In the genomic region with DNA sequence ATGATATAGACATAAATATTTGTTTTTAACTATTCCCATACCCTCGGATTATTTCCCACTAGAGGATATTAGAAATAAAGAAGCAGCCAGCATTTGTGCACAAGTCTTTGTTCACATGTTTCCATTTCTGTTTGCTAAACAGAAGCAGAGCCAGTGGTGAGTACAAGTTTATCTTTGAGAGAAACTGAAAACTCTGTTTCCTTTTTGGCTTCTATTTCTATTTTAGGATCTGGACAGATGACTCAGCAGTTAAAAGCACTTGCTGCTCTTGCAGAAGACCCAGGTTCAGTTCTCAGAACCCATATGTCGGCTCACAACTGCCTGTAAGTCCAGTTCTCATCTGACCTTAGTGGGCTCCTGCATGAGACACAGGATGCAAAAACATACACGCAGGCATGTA, we compare ENCODE assay signal across 24 mouse cellular contexts.
DNase-seq lines count a peak whose midpoint lies in the region; ATAC-seq and TF ChIP-seq lines count a peak whose summit lies in the region.
"Had no signal": no experiment of that assay in that cellular context is flagged by ENCODE, and none has a peak within 500 bp of the region (broad histone marks: within the 10 kb centered on the region; RNA-seq: fewer than 3 reads in every experiment).

No protein-coding gene starts in this region.

- no peak overlapping the region for H3K4me3 ChIP-seq in gastrocnemius, adult 2 months
- no peak overlapping the region for H3K4me3 ChIP-seq in testis, adult 2 months (ENCODE audit: control insufficient read depth, low read depth, low read length)
- no peak overlapping the region for H3K4me3 ChIP-seq in macrophage (ENCODE audit: inconsistent target)
- H3K4me3 ChIP-seq in left cerebral cortex, adult 2 months, result no peak overlapping the region
- H3K4me3 ChIP-seq: hindbrain, embryonic 12.5 days; limb, embryonic 10.5 days; liver, embryonic 12.5 days; midbrain, embryonic 10.5 days; myocyte had no signal

- no peak for TF ChIP-seq POLR2A in testis, adult 2 months (IDR thresholded peaks at IDR 0.05; ENCODE audit: control insufficient read depth, low read depth, low read length)

- H3K4me1 ChIP-seq in testis, adult 2 months (ENCODE audit: control insufficient read depth, insufficient read depth, low read length), result no peaks in the 10 kb centered on the region
- H3K4me1 ChIP-seq: hindbrain, embryonic 12.5 days; limb, embryonic 10.5 days had no signal

- no peaks in the 10 kb centered on the region for H3K79me2 ChIP-seq in macrophage (ENCODE audit: inconsistent target)

- intact Hi-C loops in gastrocnemius, adult 2 months (cut with DNase I), result no loop called here
- intact Hi-C loops in left cerebral cortex, adult 2 months (cut with DNase I), result no loop called here

- TF ChIP-seq CTCF in gastrocnemius, adult 2 months (IDR thresholded peaks at IDR 0.05), result no peak
- TF ChIP-seq CTCF in testis, adult 2 months (IDR thresholded peaks at IDR 0.05; ENCODE audit: control insufficient read depth, insufficient read depth, insufficient replicate concordance, low read depth, low read length), result no peak
- no peak for TF ChIP-seq CTCF in left cerebral cortex, adult 2 months (IDR thresholded peaks at IDR 0.05)

- no peak for DNase-seq in gastrocnemius, adult 2 months
- no peak for DNase-seq in gastrocnemius, postnatal 4 days (ENCODE audit: low spot score in 2 of 2)
- DNase-seq in testis, postnatal 10 days (ENCODE audit: low spot score), result no peak
- no peak for DNase-seq in left cerebral cortex, adult 2 months (ENCODE audit: extremely low spot score in 1 of 2, low spot score in 2 of 2)
- DNase-seq: adrenal gland, postnatal 10 days; cerebellum, adult 8-10 months; cerebellum, postnatal 36 days; gastrocnemius, postnatal 25 days; kidney, adult 11 months; lung, adult 2 months; lung, postnatal 14 days; right cerebral cortex, postnatal 4 days; thymus, adult 18-20 months; thymus, postnatal 36 days had no signal

- ATAC-seq in erythroblast, adult 5-6 weeks (replicated peaks; ENCODE audit: low FRiP score, poor library complexity, severe bottlenecking), result no peak
- ATAC-seq: CD4-positive, CD25-positive, alpha-beta regulatory T cell, adult 4 months; forebrain, embryonic 14.5 days; liver, embryonic 12.5 days had no signal

- H3K27me3 ChIP-seq in testis, adult 2 months (ENCODE audit: control insufficient read depth, insufficient read depth, low read length), result no peaks in the 10 kb centered on the region
- H3K27me3 ChIP-seq: hindbrain, embryonic 12.5 days; liver, embryonic 12.5 days had no signal

- 0% methylated on average over 3 of the region's 3 CpGs for WGBS in macrophage (ENCODE audit: missing documents)

- peak overlapping the region; percentile 8; the same call in 1 of the 2 replicates for H3K27ac ChIP-seq in gastrocnemius, adult 2 months
- H3K27ac ChIP-seq in testis, adult 2 months (ENCODE audit: control insufficient read depth, insufficient read depth, low read depth, low read length), result peak overlapping the region; percentile 49; the same call in 1 of the 2 replicates
- H3K27ac ChIP-seq in macrophage, result peak overlapping the region; percentile 35
- H3K27ac ChIP-seq in left cerebral cortex, adult 2 months, result no peak overlapping the region
- H3K27ac ChIP-seq: hindbrain, embryonic 12.5 days; limb, embryonic 10.5 days; liver, embryonic 12.5 days; midbrain, embryonic 10.5 days had no signal

- H3K36me3 ChIP-seq in testis, adult 2 months (ENCODE audit: control insufficient read depth, insufficient read depth, low read length), result no peaks in the 10 kb centered on the region
- no peaks in the 10 kb centered on the region for H3K36me3 ChIP-seq in macrophage (ENCODE audit: inconsistent target)
- H3K36me3 ChIP-seq: hindbrain, embryonic 12.5 days; limb, embryonic 10.5 days; liver, embryonic 12.5 days; midbrain, embryonic 10.5 days had no signal
